Mouse (Mus musculus) MEL (cell line): ENCODE results near the gene Stum.

ENCODE experiments used
- CTCF ChIP-seq, 3 experiments: IDR thresholded peaks in 2 of 3; conservative IDR thresholded peaks in 1 of 3; 2 replicates each; pipeline ENCODE4 v1.5.1; 2011 to 2012; ENCODE audit warnings: low read length in 3 of 3, low read depth in 2 of 3, mild to moderate bottlenecking in 2 of 3, improper control_type of control experiment in 1 of 3, inconsistent platforms in 1 of 3, mixed read lengths in 1 of 3, moderate library complexity in 1 of 3; ENCODE audit not compliant: control insufficient read depth in 1 of 3, insufficient read depth in 1 of 3, poor library complexity in 1 of 3, severe bottlenecking in 1 of 3
- JUND ChIP-seq: IDR thresholded peaks from 2 replicates; pipeline ENCODE4 v1.6.1; 2011; ENCODE audit warnings: low read depth, mild to moderate bottlenecking, improper control_type of control experiment, low read length
- MAZ ChIP-seq: IDR thresholded peaks from 2 replicates; pipeline ENCODE4 v1.6.1; 2012; ENCODE audit warnings: low read depth, mild to moderate bottlenecking, inconsistent platforms, low read length, improper control_type of control experiment
- POLR2AphosphoS2 ChIP-seq: IDR thresholded peaks from 2 replicates; pipeline ENCODE4 v1.6.1; 2011; ENCODE audit warnings: low read length, improper control_type of control experiment
- USF1 ChIP-seq: IDR thresholded peaks from 2 replicates; pipeline ENCODE4 v1.6.1; 2014; ENCODE audit warnings: low read depth, mild to moderate bottlenecking, inconsistent platforms, low read length, improper control_type of control experiment, moderate library complexity
- ZNF384 ChIP-seq: IDR thresholded peaks from 2 replicates; pipeline ENCODE4 v1.6.1; 2012; ENCODE audit warnings: low read depth, mild to moderate bottlenecking, inconsistent platforms, low read length, improper control_type of control experiment

- TF ChIP-seq JUND (no peak), MAZ (no peak), CTCF (IDR thresholded peaks at IDR 0.05 in 2 of 3, conservative IDR thresholded peaks at IDR 0.05 in 1 of 3; ENCODE audit: control insufficient read depth in 1 of 3, insufficient read depth in 1 of 3, low read depth in 2 of 3, low read length in 3 of 3, poor library complexity in 1 of 3, severe bottlenecking in 1 of 3) (no peak), USF1 (no peak), POLR2AphosphoS2 (no peak), ZNF384 (no peak)
Measured at GRCm38 (mm10) chr1:180408832-180409231, 74.5 kb downstream of the Stum start.
